Mouse (Mus musculus) neural tube, embryonic 10.5 days (tissue): ENCODE results near the gene Tsks.
A peak's percentile ranks its signal among the peaks of the same experiment; 100 is the strongest.

Experiments
- DNase-seq: peaks from one replicate; pipeline ENCODE4 v3.0.0-alpha.2; 2017; ENCODE audit warnings: low spot score; ENCODE audit errors: extremely low spot score

Gene Tsks

GRCm38 (mm10) chr7:44949922-44950321 lies 6.9 kb downstream of the Tsks start:
- DNase-seq = no peak

GRCm38 (mm10) chr7:44951960-44952359 lies 9.0 kb downstream of the Tsks start:
- peak; percentile 49 for DNase-seq

DNA sequence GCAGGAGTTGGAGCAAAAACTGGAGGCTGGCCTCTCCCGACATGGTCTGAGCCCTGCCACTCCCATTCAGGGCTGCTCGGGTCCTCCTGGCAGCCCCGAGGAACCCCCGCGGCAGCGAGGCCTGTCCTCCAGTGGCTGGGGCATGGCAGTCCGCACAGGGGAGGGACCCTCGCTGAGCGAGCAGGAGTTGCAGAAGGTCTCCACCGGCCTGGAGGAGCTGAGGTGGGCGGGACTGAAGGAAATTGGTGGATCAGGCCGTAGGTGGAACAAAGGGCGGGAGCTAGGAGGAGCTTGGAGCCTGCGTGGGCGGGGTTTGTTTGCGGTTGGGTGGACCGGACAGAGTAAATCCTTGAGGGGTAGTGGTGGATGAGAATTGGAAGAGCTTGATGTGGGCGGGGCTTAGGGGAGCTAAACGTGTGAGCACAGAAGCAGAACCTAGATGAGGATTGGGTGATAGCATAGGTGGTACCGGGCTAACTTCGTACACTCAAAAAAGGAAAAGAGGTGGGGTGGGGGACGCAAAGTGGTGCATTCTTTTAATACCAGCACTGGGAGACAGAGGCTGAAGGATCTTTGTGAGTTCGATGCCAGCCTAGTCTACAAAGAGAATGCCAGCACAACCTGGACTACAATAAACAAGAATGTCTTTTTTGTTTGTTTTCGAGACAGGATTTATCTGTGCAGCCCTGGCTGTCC lies 9.8 kb downstream of the Tsks start:
- peak; percentile 87 for DNase-seq

DNA sequence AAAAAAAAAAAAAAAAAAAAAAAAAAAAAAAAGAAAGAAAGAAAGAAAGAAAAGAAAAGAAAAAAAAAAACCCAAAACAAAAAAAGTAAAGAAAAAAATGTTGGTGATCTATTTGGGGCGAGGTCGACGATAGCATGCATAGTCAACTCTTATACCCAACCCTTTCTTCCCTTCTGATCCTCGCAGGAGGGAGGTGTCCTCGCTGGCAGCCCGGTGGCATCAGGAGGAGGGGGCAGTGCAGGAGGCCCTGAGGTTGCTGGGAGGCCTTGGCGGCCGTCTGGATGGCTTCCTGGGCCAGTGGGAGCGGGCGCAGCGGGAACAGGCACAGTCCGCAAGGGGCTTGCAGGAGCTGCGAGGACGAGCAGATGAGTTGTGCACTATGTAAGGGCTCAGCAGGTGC lies 10.6 kb downstream of the Tsks start:
- no peak for DNase-seq

DNA sequence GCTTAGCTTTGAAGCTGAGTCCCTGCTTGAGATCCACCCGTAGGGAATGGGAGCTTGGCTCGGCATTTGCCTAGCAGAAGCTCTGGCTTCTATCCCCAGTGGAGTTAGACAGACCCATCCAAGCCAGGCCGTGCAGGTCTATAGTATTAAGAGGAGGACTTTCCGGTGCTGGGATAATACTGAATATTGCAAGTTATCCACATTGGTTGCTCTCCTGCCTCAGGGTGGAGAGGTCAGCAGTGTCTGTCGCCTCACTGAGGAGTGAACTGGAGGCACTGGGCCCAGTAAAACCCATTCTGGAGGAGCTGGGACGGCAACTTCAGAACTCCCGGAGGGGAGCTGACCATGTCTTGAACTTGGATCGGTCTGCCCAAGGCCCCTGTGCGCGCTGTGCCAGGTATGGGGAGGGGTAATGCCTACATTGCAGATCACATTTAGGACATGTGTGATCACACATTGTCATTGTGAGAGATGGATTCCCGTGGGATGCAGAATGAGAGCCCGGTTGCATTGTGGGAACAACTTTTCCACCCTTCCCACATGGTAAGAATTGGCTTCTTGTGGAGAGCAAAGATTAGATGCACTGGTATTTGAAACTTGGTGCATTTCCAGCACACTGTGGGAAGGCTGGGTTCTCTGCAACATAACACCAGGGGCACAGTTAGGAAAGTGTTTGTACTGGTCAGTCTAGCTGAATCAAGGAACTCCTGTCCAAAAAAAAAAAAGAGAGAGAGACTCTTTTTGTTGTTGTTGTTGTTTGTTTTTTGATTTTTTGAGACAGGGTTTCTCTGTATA lies 11.3 kb downstream of the Tsks start:
- DNase-seq = no peak

DNA sequence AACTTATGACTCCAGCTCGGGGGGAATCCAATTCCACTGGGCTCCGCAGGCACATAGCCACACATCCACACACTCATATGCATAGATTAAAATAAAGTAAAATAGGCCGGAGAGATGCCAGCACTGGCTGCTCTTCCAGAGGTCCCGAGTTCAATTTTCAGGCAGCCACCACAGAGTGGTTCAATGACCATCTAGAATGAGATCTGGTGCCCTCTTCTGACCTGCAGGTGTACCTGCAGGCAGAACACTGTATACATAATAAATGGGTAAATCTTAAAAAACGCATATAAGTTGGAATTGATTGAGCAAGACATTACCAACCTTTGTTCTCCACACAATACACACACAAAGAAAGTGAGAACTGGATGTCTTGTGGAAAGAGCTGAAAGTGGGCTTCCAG lies 12.6 kb downstream of the Tsks start:
- no peak for DNase-seq

GRCm38 (mm10) chr7:44956266-44956665 lies 13.3 kb downstream of the Tsks start:
- no peak for DNase-seq

- DNase-seq = no peak
Observed at GRCm38 (mm10) chr7:44957183-44957835, 14.3 kb downstream of the Tsks start.

DNA sequence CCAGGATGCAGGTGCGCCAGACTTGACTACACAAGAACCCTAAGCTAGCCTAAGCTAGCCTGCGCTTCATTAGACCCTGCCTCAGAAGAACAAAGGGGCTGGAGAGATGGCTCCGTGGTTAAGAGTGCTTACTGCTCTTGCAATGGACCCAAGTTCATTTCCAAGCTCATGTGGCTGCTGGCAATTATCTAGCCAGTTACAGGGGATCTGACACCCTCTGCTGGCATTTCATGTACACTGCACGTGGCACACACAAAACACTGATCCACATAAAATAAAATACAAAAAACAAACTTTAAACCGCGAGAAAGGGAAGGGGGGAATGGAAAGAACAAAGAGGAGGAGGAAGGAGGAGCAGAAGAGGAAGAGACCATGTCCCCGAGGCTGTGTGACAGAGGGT lies 15.2 kb downstream of the Tsks start:
- no peak for DNase-seq

DNA sequence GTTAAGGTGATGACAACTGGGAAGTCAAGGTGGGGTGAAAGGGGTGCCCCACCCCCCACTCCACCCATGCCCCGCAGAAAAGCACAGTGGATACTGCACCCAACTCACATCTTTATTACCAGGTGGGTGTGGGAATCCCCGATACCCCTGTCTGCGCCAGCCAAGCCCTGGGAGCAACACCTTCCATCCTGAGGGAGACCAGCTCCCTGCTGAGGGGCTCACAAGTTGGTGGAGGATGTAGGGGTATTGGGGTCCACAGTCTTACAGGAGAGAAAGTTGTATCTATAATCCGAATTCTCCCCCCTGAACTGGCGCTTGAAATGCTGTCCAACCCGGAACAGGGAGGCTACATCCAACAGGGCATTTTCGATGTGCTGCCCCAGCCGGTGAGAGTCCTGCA lies 16.3 kb downstream of the Tsks start:
- no peak for DNase-seq

- no peak for DNase-seq
Observed at GRCm38 (mm10) chr7:44959874-44960511, 17.0 kb downstream of the Tsks start.

DNA sequence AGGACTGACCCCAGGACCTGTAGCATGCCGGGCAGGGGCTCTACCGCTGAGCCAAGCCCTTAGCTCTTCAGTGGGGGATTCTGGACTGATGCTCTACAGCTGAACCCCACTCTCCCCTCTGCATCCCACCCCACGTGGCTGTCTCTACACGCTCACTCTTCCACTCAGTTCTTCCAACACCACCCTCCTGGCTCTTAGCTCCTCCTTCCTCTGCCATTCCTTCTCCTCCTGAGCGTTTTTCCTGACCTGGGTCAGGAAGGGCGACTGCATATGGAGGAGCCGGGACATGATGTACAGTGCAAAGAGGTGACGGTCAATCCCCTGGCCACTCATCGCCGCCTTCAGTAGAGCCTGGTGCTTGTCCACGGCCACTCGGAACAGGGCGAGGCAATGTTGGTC lies 17.5 kb downstream of the Tsks start:
- no peak for DNase-seq

DNA sequence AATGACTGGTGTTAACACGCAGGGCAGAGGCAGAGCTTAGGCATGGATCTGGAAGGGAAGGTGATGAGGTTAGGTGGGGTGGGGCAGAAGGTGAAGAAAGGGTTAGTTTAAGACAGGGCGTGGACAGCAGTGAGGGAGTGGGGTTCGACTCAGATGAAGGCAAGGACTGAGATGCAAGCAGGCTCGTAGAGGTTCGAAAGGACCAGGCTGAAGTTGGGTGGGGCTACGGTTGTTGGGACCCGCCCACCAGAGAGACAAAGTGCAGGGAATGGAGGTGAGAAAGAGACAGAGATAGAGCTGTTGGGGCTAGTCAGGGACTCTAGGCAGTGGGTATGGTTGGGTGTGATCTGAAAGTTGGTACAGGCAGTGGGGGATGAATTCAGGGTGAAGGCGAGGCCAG lies 19.3 kb downstream of the Tsks start:
- no peak for DNase-seq

DNA sequence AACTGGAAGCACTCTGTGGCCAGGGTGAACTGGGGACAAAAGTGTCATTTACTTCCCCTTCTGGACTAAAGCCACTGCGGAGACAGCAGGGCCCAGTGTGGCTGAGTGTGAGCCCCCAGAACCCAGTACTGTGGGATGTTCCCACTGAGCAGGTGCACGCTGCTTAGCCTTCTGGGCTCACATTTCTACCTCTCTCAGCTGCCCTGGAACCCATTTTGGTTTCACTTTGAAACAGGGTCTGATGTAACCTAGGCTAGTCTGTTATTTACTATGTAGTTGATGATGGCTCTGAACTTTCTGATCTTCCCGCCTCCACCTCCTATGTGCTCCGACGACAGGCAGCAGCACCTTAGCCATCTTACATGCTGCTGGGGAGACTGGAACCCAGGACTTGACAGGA lies 19.8 kb downstream of the Tsks start:
- no peak for DNase-seq

- DNase-seq = no peak
Observed at GRCm38 (mm10) chr7:44964990-44965389, 22.0 kb downstream of the Tsks start.

- no peak for DNase-seq
Observed at GRCm38 (mm10) chr7:44965975-44966374, 23.0 kb downstream of the Tsks start.

DNA sequence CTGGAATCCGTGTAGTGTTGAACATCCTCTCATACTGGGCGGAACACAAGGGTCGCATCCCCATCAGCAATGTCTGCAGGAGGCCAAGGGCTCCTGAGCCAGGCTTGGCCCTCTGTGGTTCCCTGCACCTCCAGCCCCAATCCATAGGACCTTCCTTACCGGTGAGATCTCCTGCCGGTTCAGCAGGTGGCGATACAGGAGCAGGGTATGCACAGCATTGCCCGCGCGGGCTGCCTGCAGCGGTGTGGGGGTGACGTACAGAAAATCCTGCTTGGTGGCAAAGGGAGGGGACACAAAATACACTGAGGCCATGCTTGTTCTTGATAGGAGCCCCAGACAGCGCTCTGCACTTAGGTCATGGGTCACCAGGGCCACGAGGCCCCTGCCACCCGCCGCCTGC lies 23.6 kb downstream of the Tsks start:
- DNase-seq = no peak

DNA sequence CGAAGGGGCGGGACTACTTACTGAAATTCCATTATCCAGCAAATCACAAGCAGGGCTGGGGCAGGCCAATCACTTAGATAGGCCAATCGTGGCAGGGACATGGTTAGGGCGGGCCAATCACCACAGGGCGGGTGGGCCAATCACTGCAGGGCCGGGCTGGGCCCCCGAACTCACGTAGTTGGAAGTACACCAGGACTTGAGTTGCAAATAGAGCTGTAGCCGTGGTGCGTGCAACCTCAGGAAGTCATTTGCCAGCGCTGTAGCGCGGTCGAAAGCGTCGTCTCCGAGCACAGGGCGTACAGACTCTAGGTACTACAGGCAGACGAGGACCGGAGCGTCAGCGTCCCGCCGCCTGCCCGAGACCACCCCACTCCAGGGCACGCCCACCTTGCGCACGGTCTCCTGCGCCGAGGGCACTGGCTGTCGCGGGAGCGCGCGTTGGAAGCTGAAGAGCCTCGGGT lies 27.3 kb downstream of the Tsks start:
- DNase-seq = peak; percentile 91

GRCm38 (mm10) chr7:44971142-44971541 lies 28.1 kb downstream of the Tsks start:
- no peak for DNase-seq

DNA sequence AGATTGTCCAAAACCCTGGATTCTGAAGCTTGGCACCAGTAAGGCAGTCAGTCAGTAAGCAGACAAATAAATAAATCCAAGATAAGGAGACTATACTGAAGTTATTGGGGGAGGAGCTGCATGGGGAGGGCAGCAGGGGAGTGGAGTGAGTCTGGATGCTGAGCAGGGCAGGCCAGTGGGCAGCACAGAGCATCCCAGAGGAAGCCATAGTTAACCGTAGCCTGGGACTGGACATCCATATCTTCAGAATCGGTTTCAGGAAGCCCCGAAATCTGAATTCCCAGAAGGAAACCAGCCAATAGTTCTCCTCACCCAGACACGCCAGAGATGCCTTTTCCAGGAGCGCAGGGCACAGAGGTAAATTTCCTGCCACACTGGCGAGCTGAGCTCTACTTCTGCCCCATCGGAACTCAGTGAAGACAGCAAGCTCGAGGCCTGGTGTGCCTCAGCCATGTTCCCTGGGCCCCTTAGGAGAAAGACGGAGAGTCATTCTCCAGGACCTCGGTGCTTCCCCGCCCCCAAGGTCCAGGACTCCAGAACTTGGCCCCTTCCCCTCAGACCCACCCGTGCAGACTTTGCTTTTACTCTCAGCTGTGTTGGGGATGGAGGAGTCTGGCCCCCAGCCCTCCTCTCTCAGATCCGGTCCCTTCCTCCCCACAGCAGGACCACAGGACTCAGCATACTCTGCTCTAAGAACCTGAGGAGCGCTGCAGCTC lies 30.6 kb downstream of the Tsks start:
- DNase-seq = no peak
